28 mouse cellular contexts compared by ENCODE assay signal in the genomic region with DNA sequence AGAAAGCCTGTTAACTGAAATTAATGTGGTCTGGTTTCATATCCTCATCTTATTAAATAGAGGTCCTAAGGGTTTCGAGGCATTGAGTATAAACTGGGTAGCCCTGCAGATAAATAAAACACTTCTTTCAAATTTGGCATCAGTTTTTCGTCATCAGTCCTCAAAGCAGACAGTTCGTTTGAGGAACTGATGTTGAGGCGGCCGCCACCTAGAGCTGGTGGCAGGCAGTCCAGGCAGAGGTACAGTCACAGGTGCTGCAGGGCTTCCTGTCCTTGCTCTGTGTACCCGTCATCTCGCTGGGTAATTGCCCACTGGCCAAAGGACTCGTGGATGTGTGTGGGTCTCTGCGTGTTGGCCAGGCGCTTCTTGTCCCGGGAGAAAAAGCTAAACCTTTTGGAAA. TPM values are rescaled to one million over a fixed set of nuclear protein-coding genes. Genes with fewer than 3 reads are reported as not detected.
DNase-seq lines count a peak whose midpoint lies in the region; ATAC-seq and TF ChIP-seq lines count a peak whose summit lies in the region.
"Had no signal": no experiment of that assay in that cellular context is flagged by ENCODE, and none has a peak within 500 bp of the region (broad histone marks: within the 10 kb centered on the region; RNA-seq: fewer than 3 reads in every experiment).

No protein-coding gene starts in this region.

- H3K27me3 ChIP-seq in liver, postnatal 0 days (ENCODE audit: insufficient read depth, low read length) = no peaks in the 10 kb centered on the region
- H3K27me3 ChIP-seq in liver, embryonic 12.5 days (replicated peaks) = no peaks in the 10 kb centered on the region
- no peaks in the 10 kb centered on the region for H3K27me3 ChIP-seq in CH12.LX (replicated peaks)
- H3K27me3 ChIP-seq in hindbrain, embryonic 10.5 days (ENCODE audit: insufficient read depth, poor library complexity, severe bottlenecking) = no peaks in the 10 kb centered on the region
- H3K27me3 ChIP-seq: heart, embryonic 15.5 days; hindbrain, embryonic 15.5 days; limb, embryonic 12.5 days; megakaryocyte, embryonic 14.5 days had no signal

- H3K27ac ChIP-seq in liver, postnatal 0 days (ENCODE audit: low read depth) = no peak overlapping the region
- no peak overlapping the region for H3K27ac ChIP-seq in liver, embryonic 12.5 days
- H3K27ac ChIP-seq in CH12.LX (ENCODE audit: insufficient read depth, low read depth) = no peak overlapping the region
- H3K27ac ChIP-seq in macrophage = peak overlapping the region; percentile 87
- no peak overlapping the region for H3K27ac ChIP-seq in hindbrain, embryonic 10.5 days
- H3K27ac ChIP-seq: heart, embryonic 10.5 days; heart, embryonic 15.5 days; hindbrain, embryonic 15.5 days; limb, embryonic 12.5 days had no signal

- dilution Hi-C loops in CH12.LX (cut with MboI; ENCODE audit: extremely low pct_ligation_motif_present, extremely low pct_unique_long_range_greater_than_20kb, low sequenced_read_pairs) = no loop called here

- TF ChIP-seq EP300 in liver, postnatal 0 days (IDR thresholded peaks at IDR 0.05; ENCODE audit: low read depth) = no peak
- no peak for TF ChIP-seq EP300 in CH12.LX (IDR thresholded peaks at IDR 0.05; ENCODE audit: low read length)

- TF ChIP-seq CTCF in liver, postnatal 0 days (IDR thresholded peaks at IDR 0.05; ENCODE audit: low read depth) = peak; percentile 38
- TF ChIP-seq CTCF in CH12.LX (conservative IDR thresholded peaks at IDR 0.05 in 1 of 2, IDR thresholded peaks at IDR 0.05 in 1 of 2; ENCODE audit: low read depth in 2 of 2, low read length in 2 of 2) = no peak

- TF ChIP-seq RAD21 in CH12.LX (IDR thresholded peaks at IDR 0.05; ENCODE audit: low read depth, low read length) = no peak; the same call in 1 of the 2 replicates

- H3K79me2 ChIP-seq in CH12.LX (replicated peaks; ENCODE audit: control insufficient read depth, extremely low read depth, insufficient read depth, poor library complexity, severe bottlenecking) (no peaks in the 10 kb centered on the region), macrophage (ENCODE audit: inconsistent target) (peaks cover 11% of the 10 kb centered on the region; the same call in 1 of the 2 replicates)

- TF ChIP-seq POLR2A in CH12.LX (IDR thresholded peaks at IDR 0.05; ENCODE audit: low read depth, low read length) = no peak; the same call in 1 of the 2 replicates

- no peaks in the 10 kb centered on the region for H3K9me3 ChIP-seq in liver, postnatal 0 days (ENCODE audit: low read length)
- H3K9me3 ChIP-seq in liver, embryonic 12.5 days (replicated peaks) = no peaks in the 10 kb centered on the region
- H3K9me3 ChIP-seq in CH12.LX (replicated peaks; ENCODE audit: low read length) = no peaks in the 10 kb centered on the region
- H3K9me3 ChIP-seq in hindbrain, embryonic 10.5 days = no peaks in the 10 kb centered on the region
- H3K9me3 ChIP-seq: heart, embryonic 10.5 days; heart, embryonic 15.5 days; hindbrain, embryonic 15.5 days; limb, embryonic 12.5 days; megakaryocyte, embryonic 14.5 days had no signal

- no peak overlapping the region for H3K4me2 ChIP-seq in liver, postnatal 0 days (ENCODE audit: low read depth, low read length)
- H3K4me2 ChIP-seq in liver, embryonic 12.5 days = no peak overlapping the region
- H3K4me2 ChIP-seq in CH12.LX (ENCODE audit: insufficient read depth, low read depth, poor library complexity, severe bottlenecking) = no peak overlapping the region
- H3K4me2 ChIP-seq: heart, embryonic 15.5 days; hindbrain, embryonic 15.5 days; limb, embryonic 12.5 days; lung, embryonic 14.5 days had no signal

- no peak overlapping the region for H3K9ac ChIP-seq in liver, postnatal 0 days (replicated peaks)
- no peak overlapping the region for H3K9ac ChIP-seq in liver, embryonic 12.5 days
- H3K9ac ChIP-seq in CH12.LX (ENCODE audit: insufficient read depth, low read depth) = no peak overlapping the region
- H3K9ac ChIP-seq: heart, embryonic 15.5 days; hindbrain, embryonic 15.5 days; limb, embryonic 12.5 days; lung, embryonic 14.5 days had no signal

- H3K36me3 ChIP-seq in liver, postnatal 0 days (replicated peaks; ENCODE audit: insufficient read depth, low read length) = no peaks in the 10 kb centered on the region; the same call in 1 of the 2 replicates
- H3K36me3 ChIP-seq in liver, embryonic 12.5 days = peaks cover 41% of the 10 kb centered on the region
- peaks cover 25 to 72% of the 10 kb centered on the region in 2 experiments for H3K36me3 ChIP-seq in CH12.LX (replicated peaks in 1 of 2; ENCODE audit: control insufficient read depth in 1 of 2, insufficient read depth in 1 of 2, low read length in 1 of 2)
- H3K36me3 ChIP-seq in macrophage (ENCODE audit: inconsistent target) = no peaks in the 10 kb centered on the region
- peaks cover 91% of the 10 kb centered on the region for H3K36me3 ChIP-seq in hindbrain, embryonic 10.5 days

- no peak overlapping the region for H3K4me3 ChIP-seq in liver, postnatal 0 days (ENCODE audit: low read depth, low read length)
- no peak overlapping the region for H3K4me3 ChIP-seq in liver, embryonic 12.5 days
- H3K4me3 ChIP-seq in CH12.LX (replicated peaks in 1 of 3; ENCODE audit: low read depth in 2 of 3, low read length in 2 of 3, poor library complexity in 1 of 3) (no peak overlapping the region), macrophage (ENCODE audit: inconsistent target) (no peak overlapping the region)
- H3K4me3 ChIP-seq in hindbrain, embryonic 10.5 days = no peak overlapping the region
- H3K4me3 ChIP-seq: erythroblast, embryonic 14.5 days; heart, embryonic 10.5 days; heart, embryonic 15.5 days; hindbrain, embryonic 15.5 days; limb, embryonic 12.5 days; megakaryocyte, embryonic 14.5 days had no signal

- intact Hi-C loops in heart, postnatal 36 days (cut with DNase I) = no loop called here

- WGBS in liver, postnatal 0 days (ENCODE audit: insufficient replicate concordance) = 65% methylated on average over 11 of the region's 11 CpGs
- WGBS in liver, embryonic 12.5 days (ENCODE audit: insufficient replicate concordance) = 72% methylated on average over 11 of the region's 11 CpGs
- 37% methylated on average over 11 of the region's 11 CpGs for WGBS in macrophage (ENCODE audit: missing documents)
- WGBS in hindbrain, embryonic 10.5 days = 92% methylated on average over 11 of the region's 11 CpGs

- H3K4me1 ChIP-seq in liver, postnatal 0 days (ENCODE audit: insufficient read depth) = peaks cover 20% of the 10 kb centered on the region
- H3K4me1 ChIP-seq in liver, embryonic 12.5 days = peaks cover 21% of the 10 kb centered on the region
- peaks cover 0 to 49% of the 10 kb centered on the region in 2 experiments; a peak in 2 of 4 replicates for H3K4me1 ChIP-seq in CH12.LX (ENCODE audit: control insufficient read depth in 1 of 2, insufficient read depth in 2 of 2)
- peaks cover 30% of the 10 kb centered on the region for H3K4me1 ChIP-seq in hindbrain, embryonic 10.5 days (replicated peaks)
- H3K4me1 ChIP-seq: hindbrain, embryonic 15.5 days; limb, embryonic 12.5 days had no signal

- no peak for ATAC-seq in liver, postnatal 0 days
- no peak for ATAC-seq in liver, embryonic 12.5 days
- peak; percentile 77 for ATAC-seq in neutrophil, adult 5-6 weeks (ENCODE audit: extremely low read depth, insufficient number of reproducible peaks, low FRiP score, poor library complexity, severe bottlenecking)
- ATAC-seq: inflammation-experienced regulatory T-cells, adult 6 months had no signal

- in situ Hi-C loops in CH12.LX (cut with MboI; ENCODE audit: low pct_ligation_motif_present, low pct_unique_long_range_greater_than_20kb, low sequenced_read_pairs) = loop anchor here (5.0 kb wide), 1 partner anchor 34 kb away; no protein-coding TSS in a partner anchor

- no peak for DNase-seq in liver, postnatal 0 days
- peak; percentile 21 for DNase-seq in CH12.LX (ENCODE audit: extremely low read depth)
- DNase-seq in hindbrain, embryonic 10.5 days (ENCODE audit: low spot score) = no peak
- no peak for DNase-seq in heart, postnatal 36 days
- DNase-seq: adrenal gland, postnatal 14 days; cerebellum, adult 11-12 months; cerebellum, postnatal 10 days; gastrocnemius, postnatal 14 days; heart, adult 11 months; kidney, adult 11 months; kidney, postnatal 14 days; layer of hippocampus, adult 9-11 months; lung, embryonic 14.5 days; lung, postnatal 14 days; midbrain, embryonic 14.5 days; right cerebral cortex, adult 18-20 months; spleen, adult 18-20 months; thymus, postnatal 14 days had no signal

RNA-seq across cellular contexts. Expression of a gene that starts 10.5 kb away (rescaled TPM):
- 5.9 and 6.5 TPM in 2 replicates for polyA plus RNA-seq in liver, postnatal 0 days (2015; fragmentation: Nextera tagmentation; extraction: Ambion mirVana)
- polyA plus RNA-seq in liver, embryonic 12.5 days (2016; fragmentation: Nextera tagmentation; extraction: Ambion mirVana) = 17.8 and 18.3 TPM in 2 replicates
- total RNA-seq in CH12.LX (2012; rRNA removed) (23.3 and 27.4 TPM in 2 replicates), CH12.LX (2014; rRNA removed) (13.9 and 14.9 TPM in 2 replicates)
- polyA plus RNA-seq in CH12.LX (2012; ENCODE audit: insufficient read length, low read depth) (29.0 and 36.3 TPM in 2 replicates), macrophage (2018) (30.6 to 47.7 TPM (median 30.7 TPM) in 3 replicates)
- 10 to 100 TPM; 15.6 to 53.0 (median 28.3) TPM for total RNA-seq in macrophage (2018; cell fraction: chromatin; rRNA removed)
- 10 to 100 TPM; 19.7 to 42.3 (median 33.0) TPM for total RNA-seq in macrophage (2018; cell fraction: cytosol; rRNA removed)
- total RNA-seq in macrophage (2018; cell fraction: nucleus; rRNA removed) = 10 to 100 TPM; 21.0 to 56.7 (median 36.5) TPM
- total RNA-seq in neutrophil, adult 5-6 weeks (2017) = 4.7 and 9.3 TPM in 2 replicates
- 29.7 and 35.4 TPM in 2 replicates for polyA plus RNA-seq in hindbrain, embryonic 10.5 days (2016; fragmentation: Nextera tagmentation; extraction: Ambion mirVana)
- total RNA-seq in heart, postnatal 36 days (2021) = 10 to 100 TPM in 1 of 2 experiments, 1 to 10 TPM in 1; 9.7 to 18.2 TPM

RNA-seq across cellular contexts. Expression of a gene that starts 15.3 kb away (rescaled TPM):
- 10.3 and 11.0 TPM in 2 replicates for polyA plus RNA-seq in liver, postnatal 0 days (2015; fragmentation: Nextera tagmentation; extraction: Ambion mirVana)
- polyA plus RNA-seq in liver, embryonic 12.5 days (2016; fragmentation: Nextera tagmentation; extraction: Ambion mirVana) = 9.4 and 11.5 TPM in 2 replicates
- total RNA-seq in CH12.LX (2012; rRNA removed) = 393 and 482 TPM in 2 replicates
- 415 and 425 TPM in 2 replicates for total RNA-seq in CH12.LX (2014; rRNA removed)
- polyA plus RNA-seq in CH12.LX (2012; ENCODE audit: insufficient read length, low read depth) = 354 and 405 TPM in 2 replicates
- 100 to 1,000 TPM in 23 of 26 experiments, 10 to 100 TPM in 3; 66.4 to 240 (median 153) TPM for total RNA-seq in macrophage (2018; cell fraction: chromatin; rRNA removed)
- 100 to 1,000 TPM; 114 to 215 (median 162) TPM for total RNA-seq in macrophage (2018; cell fraction: cytosol; rRNA removed)
- 100 to 1,000 TPM in 24 of 26 experiments, 10 to 100 TPM in 2; 60.8 to 263 (median 159) TPM for total RNA-seq in macrophage (2018; cell fraction: nucleus; rRNA removed)
- 47.7 to 134 TPM (median 74.0 TPM) in 3 replicates for polyA plus RNA-seq in macrophage (2018)
- total RNA-seq in neutrophil, adult 5-6 weeks (2017) = 40.5 and 44.6 TPM in 2 replicates
- polyA plus RNA-seq in hindbrain, embryonic 10.5 days (2016; fragmentation: Nextera tagmentation; extraction: Ambion mirVana) = 21.5 and 23.1 TPM in 2 replicates
- 1 to 10 TPM; 7.9 to 9.9 TPM for total RNA-seq in heart, postnatal 36 days (2021)

RNA-seq across cellular contexts. Expression of a gene that starts 37.7 kb away (rescaled TPM):
- polyA plus RNA-seq in liver, postnatal 0 days (2015; fragmentation: Nextera tagmentation; extraction: Ambion mirVana) = 2.4 and 3.3 TPM in 2 replicates
- polyA plus RNA-seq in liver, embryonic 12.5 days (2016; fragmentation: Nextera tagmentation; extraction: Ambion mirVana) = 4.5 and 4.9 TPM in 2 replicates
- total RNA-seq in CH12.LX (2012; rRNA removed) (4.6 and 5.7 TPM in 2 replicates), CH12.LX (2014; rRNA removed) (1.8 and 3.1 TPM in 2 replicates)
- polyA plus RNA-seq in CH12.LX (2012; ENCODE audit: insufficient read length, low read depth) (5.4 and 6.1 TPM in 2 replicates), macrophage (2018) (4.3 to 9.6 TPM (median 7.6 TPM) in 3 replicates)
- total RNA-seq in macrophage (2018; cell fraction: chromatin; rRNA removed) = 1 to 10 TPM; 1.3 to 9.8 (median 4.4) TPM
- 10 to 100 TPM in 3 of 26 experiments, 1 to 10 TPM in 23; 3.7 to 13.4 (median 6.3) TPM for total RNA-seq in macrophage (2018; cell fraction: cytosol; rRNA removed)
- total RNA-seq in macrophage (2018; cell fraction: nucleus; rRNA removed) = 10 to 100 TPM in 1 of 26 experiments, 1 to 10 TPM in 25; 1.5 to 12.4 (median 3.8) TPM
- total RNA-seq in neutrophil, adult 5-6 weeks (2017) = 1.2 and 1.7 TPM in 2 replicates
- 19.6 and 22.8 TPM in 2 replicates for polyA plus RNA-seq in hindbrain, embryonic 10.5 days (2016; fragmentation: Nextera tagmentation; extraction: Ambion mirVana)
- total RNA-seq in heart, postnatal 36 days (2021) = 100 to 1,000 TPM; 209 to 229 TPM

RNA-seq across cellular contexts. Expression of a gene that starts 47.0 kb away (rescaled TPM):
- 253 and 267 TPM in 2 replicates for polyA plus RNA-seq in liver, postnatal 0 days (2015; fragmentation: Nextera tagmentation; extraction: Ambion mirVana)
- 394 and 403 TPM in 2 replicates for polyA plus RNA-seq in liver, embryonic 12.5 days (2016; fragmentation: Nextera tagmentation; extraction: Ambion mirVana)
- total RNA-seq in CH12.LX (2012; rRNA removed) (205 and 319 TPM in 2 replicates), CH12.LX (2014; rRNA removed) (769 and 796 TPM in 2 replicates)
- polyA plus RNA-seq in CH12.LX (2012; ENCODE audit: insufficient read length, low read depth) (280 and 301 TPM in 2 replicates), macrophage (2018) (260 to 815 TPM (median 355 TPM) in 3 replicates)
- 100 to 1,000 TPM in 4 of 26 experiments, 10 to 100 TPM in 22; 47.8 to 107 (median 75.2) TPM for total RNA-seq in macrophage (2018; cell fraction: chromatin; rRNA removed)
- total RNA-seq in macrophage (2018; cell fraction: cytosol; rRNA removed) = 100 to 1,000 TPM; 250 to 501 (median 304) TPM
- 100 to 1,000 TPM; 113 to 376 (median 199) TPM for total RNA-seq in macrophage (2018; cell fraction: nucleus; rRNA removed)
- total RNA-seq in neutrophil, adult 5-6 weeks (2017) = 321 and 409 TPM in 2 replicates
- polyA plus RNA-seq in hindbrain, embryonic 10.5 days (2016; fragmentation: Nextera tagmentation; extraction: Ambion mirVana) = 396 and 457 TPM in 2 replicates
- total RNA-seq in heart, postnatal 36 days (2021) = 100 to 1,000 TPM; 174 to 177 TPM

RNA-seq across cellular contexts. Expression of a gene that starts 53.7 kb away (rescaled TPM):
- polyA plus RNA-seq in liver, postnatal 0 days (2015; fragmentation: Nextera tagmentation; extraction: Ambion mirVana) = 26.7 and 30.6 TPM in 2 replicates
- 85.3 and 95.9 TPM in 2 replicates for polyA plus RNA-seq in liver, embryonic 12.5 days (2016; fragmentation: Nextera tagmentation; extraction: Ambion mirVana)
- total RNA-seq in CH12.LX (2012; rRNA removed) = 55.3 and 64.6 TPM in 2 replicates
- 60.9 and 62.8 TPM in 2 replicates for total RNA-seq in CH12.LX (2014; rRNA removed)
- 151 and 154 TPM in 2 replicates for polyA plus RNA-seq in CH12.LX (2012; ENCODE audit: insufficient read length, low read depth)
- total RNA-seq in macrophage (2018; cell fraction: chromatin; rRNA removed) = 100 to 1,000 TPM in 8 of 26 experiments, 10 to 100 TPM in 18; 52.3 to 174 (median 91.0) TPM
- total RNA-seq in macrophage (2018; cell fraction: cytosol; rRNA removed) = 10 to 100 TPM; 45.9 to 87.1 (median 53.7) TPM
- total RNA-seq in macrophage (2018; cell fraction: nucleus; rRNA removed) = 100 to 1,000 TPM in 5 of 26 experiments, 10 to 100 TPM in 21; 40.5 to 118 (median 71.6) TPM
- 41.0 to 134 TPM (median 67.4 TPM) in 3 replicates for polyA plus RNA-seq in macrophage (2018)
- total RNA-seq in neutrophil, adult 5-6 weeks (2017) = 58.0 and 70.0 TPM in 2 replicates
- polyA plus RNA-seq in hindbrain, embryonic 10.5 days (2016; fragmentation: Nextera tagmentation; extraction: Ambion mirVana) = 34.3 and 43.7 TPM in 2 replicates
- 100 to 1,000 TPM; 191 to 237 TPM for total RNA-seq in heart, postnatal 36 days (2021)
